Mouse (Mus musculus) ES-Bruce4 (cell line): Measurements from ENCODE around the gene Pnpla8. TPM values are rescaled to one million over a fixed set of nuclear protein-coding genes. Genes with fewer than 3 reads are reported as not detected.

Experiments
- H3K27ac ChIP-seq: 2 replicates; pipeline ENCODE4 v1.5.1; 2012; ENCODE audit warnings: low read length, inconsistent platforms; ENCODE audit not compliant: insufficient read depth
- H3K27me3 ChIP-seq: 2 replicates; pipeline ENCODE4 v1.6.1; 2012; ENCODE audit warnings: mild to moderate bottlenecking, low read length, inconsistent platforms; ENCODE audit not compliant: control insufficient read depth, poor library complexity, insufficient read depth, severe bottlenecking
- H3K36me3 ChIP-seq: 2 replicates; pipeline ENCODE4 v1.6.1; 2012; ENCODE audit warnings: inconsistent platforms, mild to moderate bottlenecking, low read length, moderate library complexity; ENCODE audit not compliant: control insufficient read depth, poor library complexity, insufficient read depth, severe bottlenecking
- H3K4me1 ChIP-seq: one replicate; pipeline ENCODE4 v1.8.1; 2011; ENCODE audit warnings: low read length; ENCODE audit not compliant: control insufficient read depth, insufficient read depth
- H3K4me3 ChIP-seq: 2 replicates; pipeline ENCODE4 v1.5.1; 2011; ENCODE audit warnings: low read depth, mild to moderate bottlenecking, low read length
- H3K9ac ChIP-seq: 2 replicates; pipeline ENCODE4 v1.6.1; 2012; ENCODE audit warnings: low read depth, mild to moderate bottlenecking, inconsistent platforms; ENCODE audit not compliant: poor library complexity, severe bottlenecking
- H3K9me3 ChIP-seq: replicated peaks from 2 replicates; pipeline ENCODE4 v1.6.1; 2012; ENCODE audit warnings: mild to moderate bottlenecking, low read length, inconsistent platforms; ENCODE audit not compliant: control insufficient read depth, poor library complexity, insufficient read depth, severe bottlenecking
- CTCF ChIP-seq: IDR thresholded peaks from one replicate; pipeline ENCODE4 v1.8.1; 2011; ENCODE audit warnings: low read depth, low read length
- EP300 ChIP-seq: IDR thresholded peaks from 2 replicates; pipeline ENCODE4 v1.6.1; 2011; ENCODE audit warnings: low read depth, low read length; ENCODE audit not compliant: insufficient read depth
- POLR2A ChIP-seq: IDR thresholded peaks from one replicate; pipeline ENCODE4 v1.8.1; 2011; ENCODE audit warnings: low read length; ENCODE audit not compliant: insufficient read depth
- polyA plus RNA-seq: library from polyadenylated mRNA; stranded (reverse); fragments of >200 nt; gene quantifications from 2 replicates; pipeline ENCODE4 v1.2.4, GENCODE M21; 2011; ENCODE audit warnings: low read depth; ENCODE audit not compliant: missing spikeins, insufficient read depth, insufficient read length

The Pnpla8 gene
- polyA plus RNA-seq, 1 experiment = 69.5 TPM

DNA sequence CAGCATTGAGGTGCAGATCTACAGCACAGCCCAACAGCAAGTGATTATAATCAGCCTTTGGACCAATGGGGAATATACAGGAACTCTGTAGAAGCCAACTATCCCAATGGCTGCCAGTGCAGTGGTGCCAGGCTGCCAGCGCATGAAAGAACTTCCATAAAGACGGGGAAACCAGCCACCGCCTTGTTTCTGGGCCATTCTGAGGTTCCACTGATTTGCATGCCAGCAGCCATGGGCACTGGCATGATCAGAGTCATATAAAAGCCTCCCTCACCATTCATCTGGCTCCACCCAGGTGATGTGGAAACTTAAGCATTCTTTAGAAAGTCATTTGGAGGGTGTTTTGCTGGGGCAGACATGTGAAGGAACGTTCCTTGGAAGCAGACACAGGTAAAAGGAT lies 21.2 kb downstream of the Pnpla8 start:
- TF ChIP-seq POLR2A (no peak), CTCF (no peak), EP300 (no peak)
- Histone ChIP-seq H3K27ac (no peak overlapping the region), H3K9ac (no peak overlapping the region), H3K36me3 (no peaks in the 10 kb centered on the region), H3K9me3 (no peaks in the 10 kb centered on the region), H3K4me1 (no peaks in the 10 kb centered on the region), H3K4me3 (no peak overlapping the region), H3K27me3 (no peaks in the 10 kb centered on the region)

DNA sequence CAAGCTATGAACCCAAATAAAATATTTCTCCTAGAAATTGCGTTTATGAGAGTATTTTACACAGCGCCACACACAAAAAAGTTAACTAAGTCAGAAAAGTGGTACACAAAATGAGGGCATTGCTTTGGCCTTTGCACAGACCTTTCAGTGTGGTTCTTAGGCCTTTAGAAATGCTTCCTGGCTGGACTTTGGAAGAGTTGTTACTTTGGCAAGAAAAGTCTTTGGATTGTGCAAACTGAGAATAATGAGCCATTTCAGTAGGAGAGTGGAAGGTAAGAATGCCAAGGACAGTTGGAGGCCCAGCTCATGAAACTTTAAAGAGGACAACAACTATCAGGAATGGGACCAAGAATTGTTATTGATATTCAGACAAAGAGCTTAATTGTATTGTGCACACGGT lies 24.6 kb downstream of the Pnpla8 start:
- H3K4me1 ChIP-seq = no peaks in the 10 kb centered on the region
- H3K27ac ChIP-seq = no peak overlapping the region
- no peak overlapping the region for H3K9ac ChIP-seq
- no peaks in the 10 kb centered on the region for H3K36me3 ChIP-seq
- H3K4me3 ChIP-seq = no peak overlapping the region
- no peaks in the 10 kb centered on the region for H3K27me3 ChIP-seq
- no peaks in the 10 kb centered on the region for H3K9me3 ChIP-seq
- TF ChIP-seq CTCF = no peak
- no peak for TF ChIP-seq EP300
- TF ChIP-seq POLR2A = no peak

DNA sequence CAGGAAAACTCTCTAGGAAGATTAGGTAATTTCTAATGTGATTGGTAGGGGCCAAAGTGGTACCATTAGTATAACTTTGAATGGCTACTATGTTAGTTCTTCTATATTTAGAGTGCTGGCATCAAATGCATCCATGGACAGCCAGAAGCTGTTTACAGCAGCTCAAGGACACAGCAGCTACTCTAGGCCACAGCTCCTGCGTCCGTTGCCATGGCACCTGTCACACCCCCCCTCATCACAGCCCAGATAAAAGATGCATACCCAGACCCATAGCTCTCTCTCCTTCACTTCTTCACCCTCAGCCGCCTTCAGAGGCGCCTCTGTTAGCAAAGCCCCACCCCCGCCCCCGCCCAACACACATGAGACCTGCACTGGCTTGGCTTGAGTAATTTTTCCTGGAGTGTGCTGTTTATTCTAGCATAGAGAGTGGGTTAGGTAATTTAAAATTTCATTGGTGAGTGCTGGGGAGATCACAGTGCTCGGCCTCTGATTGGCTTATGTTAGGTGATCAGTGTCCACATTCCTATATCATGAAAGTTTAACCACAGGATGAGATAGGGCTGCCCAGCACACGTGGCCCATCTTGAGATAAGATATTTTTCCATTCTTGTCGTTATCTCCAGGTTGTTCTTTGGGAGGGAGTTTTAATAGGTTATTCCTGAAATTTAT lies 27.3 kb downstream of the Pnpla8 start:
- Histone ChIP-seq H3K27ac (no peak overlapping the region), H3K9ac (no peak overlapping the region), H3K9me3 (no peaks in the 10 kb centered on the region), H3K4me3 (no peak overlapping the region), H3K36me3 (no peaks in the 10 kb centered on the region), H3K27me3 (no peaks in the 10 kb centered on the region), H3K4me1 (no peaks in the 10 kb centered on the region)
- TF ChIP-seq CTCF (no peak), EP300 (no peak), POLR2A (no peak)

DNA sequence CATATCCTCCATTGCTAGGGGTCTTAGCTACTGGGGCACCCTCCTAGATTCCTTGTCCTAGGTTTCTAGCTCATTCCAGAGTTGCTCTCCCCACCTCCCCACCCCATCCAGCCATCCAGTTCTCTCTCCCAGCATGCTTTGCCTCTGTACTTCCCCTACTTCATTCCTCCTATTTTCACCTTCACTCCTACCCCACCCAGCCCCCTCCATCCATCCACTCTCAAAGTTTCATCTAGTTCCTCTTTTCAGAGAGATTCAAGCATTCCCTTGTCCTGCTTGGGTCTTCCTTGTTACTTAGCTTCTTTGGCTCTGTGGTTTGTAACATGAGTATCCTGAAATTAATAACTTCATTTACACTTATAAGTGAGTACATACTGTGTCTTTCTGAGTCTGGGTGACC lies 41.4 kb downstream of the Pnpla8 start:
- no peak overlapping the region for H3K9ac ChIP-seq
- no peaks in the 10 kb centered on the region for H3K4me1 ChIP-seq
- H3K27me3 ChIP-seq = no peaks in the 10 kb centered on the region
- TF ChIP-seq CTCF = no peak
- no peak for TF ChIP-seq EP300
- TF ChIP-seq POLR2A = no peak
- H3K9me3 ChIP-seq = peaks cover 4% of the 10 kb centered on the region; the same call in 1 of the 2 replicates
- no peak overlapping the region for H3K27ac ChIP-seq
- H3K4me3 ChIP-seq = no peak overlapping the region
- no peaks in the 10 kb centered on the region for H3K36me3 ChIP-seq

DNA sequence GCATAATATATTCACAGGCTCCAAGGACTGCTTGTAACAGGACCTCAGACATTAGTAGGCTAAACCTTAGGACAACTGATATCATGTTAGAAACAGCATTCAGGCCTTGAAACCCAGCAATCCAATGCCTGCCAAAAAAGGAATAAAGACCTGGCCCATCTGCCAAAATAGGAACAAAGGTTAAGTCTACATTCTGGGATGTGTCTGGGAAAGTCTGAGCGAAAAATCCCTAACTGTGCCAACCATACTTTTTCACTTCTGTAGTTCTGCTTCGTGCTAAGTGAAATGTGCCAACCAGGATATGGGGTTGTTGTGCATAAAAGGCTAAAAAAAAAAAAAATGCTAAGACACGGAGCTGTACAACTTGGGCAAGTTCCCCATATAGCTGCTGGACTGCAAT lies 44.5 kb downstream of the Pnpla8 start:
- H3K27ac ChIP-seq = no peak overlapping the region
- no peak for TF ChIP-seq POLR2A
- no peak for TF ChIP-seq EP300
- TF ChIP-seq CTCF = no peak
- peaks cover 4% of the 10 kb centered on the region; the same call in 1 of the 2 replicates for H3K9me3 ChIP-seq
- H3K4me3 ChIP-seq = no peak overlapping the region
- H3K27me3 ChIP-seq = no peaks in the 10 kb centered on the region
- H3K9ac ChIP-seq = no peak overlapping the region
- no peaks in the 10 kb centered on the region for H3K4me1 ChIP-seq
- no peaks in the 10 kb centered on the region for H3K36me3 ChIP-seq

DNA sequence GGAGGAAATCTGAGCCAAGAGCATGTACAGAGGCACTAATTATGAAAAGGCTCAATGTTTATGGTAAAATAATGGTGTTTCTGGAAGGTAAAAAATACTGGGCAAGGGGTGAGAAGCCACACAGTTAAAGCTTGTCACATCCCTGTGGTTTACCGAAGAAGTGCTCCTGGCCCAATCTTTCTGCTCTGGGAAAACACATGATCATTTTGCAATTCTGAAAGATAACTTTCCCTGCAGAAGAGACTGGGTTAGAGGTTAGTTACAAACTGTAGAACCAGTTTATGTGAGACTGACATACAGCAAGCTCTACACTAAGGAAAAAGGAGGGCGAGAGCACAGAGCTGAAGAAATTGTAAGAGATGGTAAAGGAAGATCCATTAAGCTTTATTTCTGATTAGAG lies 46.0 kb downstream of the Pnpla8 start:
- no peaks in the 10 kb centered on the region for H3K36me3 ChIP-seq
- H3K4me3 ChIP-seq = no peak overlapping the region
- no peaks in the 10 kb centered on the region for H3K4me1 ChIP-seq
- no peak overlapping the region for H3K27ac ChIP-seq
- 0 out of 2 replicates have a peak, but pooled peaks cover 2% of the 10 kb centered on the region for H3K9me3 ChIP-seq
- no peaks in the 10 kb centered on the region for H3K27me3 ChIP-seq
- no peak for TF ChIP-seq CTCF
- no peak for TF ChIP-seq EP300
- TF ChIP-seq POLR2A = no peak
- H3K9ac ChIP-seq = no peak overlapping the region
